In the genomic region with DNA sequence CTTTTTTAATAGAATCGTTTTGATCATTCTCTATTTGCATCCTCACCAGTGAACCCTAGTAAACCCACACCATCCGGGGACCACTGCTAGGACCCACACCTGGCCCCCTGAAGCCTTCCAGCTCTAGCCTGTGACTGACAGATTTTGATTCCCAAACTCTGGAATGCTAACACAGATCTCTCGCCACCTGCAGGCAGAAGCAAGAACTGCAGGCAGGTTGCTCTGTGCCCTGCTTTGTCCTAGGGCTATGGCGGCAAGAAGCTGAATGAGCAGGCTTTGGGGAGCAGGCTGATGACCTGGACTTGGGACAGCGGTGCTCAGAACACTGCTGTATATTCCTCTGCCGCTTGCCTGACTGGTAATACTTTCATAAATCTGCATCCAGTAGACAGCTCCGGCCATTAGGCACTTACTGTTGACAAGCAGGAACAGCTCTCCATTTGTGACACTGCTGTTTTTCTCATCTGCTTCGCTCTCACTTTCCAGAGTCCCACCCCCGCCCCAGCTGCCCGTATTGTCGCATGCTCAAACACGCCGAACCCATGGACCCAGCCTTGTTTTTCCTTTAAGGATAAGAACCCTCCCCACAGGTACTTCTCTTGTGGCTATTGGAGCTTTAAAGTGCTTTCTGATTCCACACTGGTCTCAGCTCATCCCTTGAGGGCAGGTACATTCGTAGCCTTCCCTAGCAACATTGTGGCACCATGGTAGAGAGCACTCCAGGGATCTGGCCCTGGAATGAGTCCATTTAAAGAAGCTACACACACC, we compare ENCODE assay signal across 8 mouse cellular contexts.
DNase-seq lines count a peak whose midpoint lies in the region; ATAC-seq lines count a peak whose summit lies in the region.

No protein-coding gene starts in this region.

- H3K4me3 ChIP-seq in hindbrain, embryonic 12.5 days, result no peak overlapping the region

- peaks cover 57% of the 10 kb centered on the region for H3K4me1 ChIP-seq in hindbrain, embryonic 12.5 days

- H3K9ac ChIP-seq in hindbrain, embryonic 12.5 days, result peak overlapping the region; percentile 46; the same call in 1 of the 2 replicates

- no peak for ATAC-seq in hindbrain, embryonic 12.5 days (ENCODE audit: low FRiP score)
- ATAC-seq in activated CD4-positive, CD25-positive, alpha-beta regulatory T cell, adult 4 months, result no peak

- H3K27ac ChIP-seq in hindbrain, embryonic 12.5 days, result peak overlapping the region; percentile 77

- H3K27me3 ChIP-seq in hindbrain, embryonic 12.5 days, result no peaks in the 10 kb centered on the region

- WGBS in hindbrain, embryonic 12.5 days, result 18% methylated on average over 14 of the region's 14 CpGs

- peak; percentile 84 for DNase-seq in MN1 (ENCODE audit: low spot score)
- DNase-seq in cerebellum, adult 8-10 months, result peak; percentile 92
- DNase-seq in frontal cortex, postnatal 10 days (ENCODE audit: low spot score in 2 of 2), result peak; percentile 68 to 84
- peak; percentile 93 to 97 for DNase-seq in layer of hippocampus, postnatal 25 days (ENCODE audit: extremely low spot score in 1 of 2, low spot score in 1 of 2)
- DNase-seq in lung, postnatal 36 days, result peak; percentile 96
- DNase-seq in right cerebral cortex, postnatal 36 days (ENCODE audit: low spot score in 2 of 2), result peak; percentile 84 to 85

- H3K9me3 ChIP-seq in hindbrain, embryonic 12.5 days (replicated peaks), result no peaks in the 10 kb centered on the region

- no peaks in the 10 kb centered on the region for H3K36me3 ChIP-seq in hindbrain, embryonic 12.5 days

- H3K4me2 ChIP-seq in hindbrain, embryonic 12.5 days (replicated peaks), result no peak overlapping the region; the same call in 1 of the 2 replicates
